Mouse (Mus musculus) CH12.LX (cell line): Measurements from ENCODE around the gene 6030468B19Rik. TPM values are rescaled to one million over a fixed set of nuclear protein-coding genes. Genes with fewer than 3 reads are reported as not detected.

Source experiments
- DNase-seq: peaks from one replicate; pipeline ENCODE4 v3.0.0-alpha.2; 2013; ENCODE audit errors: extremely low read depth
- H3K27ac ChIP-seq: 2 replicates; pipeline ENCODE4 v1.5.1; 2012; ENCODE audit warnings: low read depth, mild to moderate bottlenecking, control low read depth, moderate library complexity; ENCODE audit not compliant: insufficient read depth
- H3K27me3 ChIP-seq: replicated peaks from 2 replicates; pipeline ENCODE3; 2012; ENCODE audit warnings: inconsistent platforms
- H3K36me3 ChIP-seq, 2 experiments: replicated peaks in 1 of 2; 2 replicates each; pipeline versions ENCODE3 to v1.6.1; 2012; ENCODE audit warnings: inconsistent platforms in 1 of 2, low read length in 1 of 2, mild to moderate bottlenecking in 1 of 2, mixed read lengths in 1 of 2, moderate library complexity in 1 of 2; ENCODE audit not compliant: control insufficient read depth in 1 of 2, insufficient read depth in 1 of 2
- H3K4me1 ChIP-seq, 2 experiments: 2 replicates each; pipeline ENCODE4 v1.6.1; 2012; ENCODE audit warnings: inconsistent platforms in 1 of 2, moderate library complexity in 1 of 2; ENCODE audit not compliant: insufficient read depth in 2 of 2, control insufficient read depth in 1 of 2
- H3K4me2 ChIP-seq: 2 replicates; pipeline ENCODE4 v1.6.1; 2012; ENCODE audit warnings: low read depth, mild to moderate bottlenecking, control low read depth; ENCODE audit not compliant: poor library complexity, insufficient read depth, severe bottlenecking
- H3K4me3 ChIP-seq, 3 experiments: fragments of 150-350 bp in 1 of 3; sonication (generic) in 1 of 3; replicated peaks in 1 of 3; 2 replicates each; pipeline versions ENCODE3 to v1.5.1; 2011 to 2012; ENCODE audit warnings: low read depth in 2 of 3, low read length in 2 of 3, mild to moderate bottlenecking in 2 of 3, moderate library complexity in 2 of 3, control low read depth in 1 of 3, improper control_type of control experiment in 1 of 3, inconsistent platforms in 1 of 3, mixed read lengths in 1 of 3; ENCODE audit not compliant: poor library complexity in 1 of 3
- H3K79me2 ChIP-seq: replicated peaks from 2 replicates; pipeline ENCODE4 v1.6.1; 2012; ENCODE audit warnings: mild to moderate bottlenecking, moderate library complexity; ENCODE audit not compliant: control insufficient read depth, poor library complexity, insufficient read depth, severe bottlenecking; ENCODE audit errors: extremely low read depth
- H3K9ac ChIP-seq: 2 replicates; pipeline ENCODE4 v1.6.1; 2012; ENCODE audit warnings: low read depth, mild to moderate bottlenecking, control low read depth, moderate library complexity; ENCODE audit not compliant: insufficient read depth
- H3K9me3 ChIP-seq: replicated peaks from 2 replicates; pipeline ENCODE3; 2012; ENCODE audit warnings: low read length, inconsistent platforms, mixed read lengths
- BHLHE40 ChIP-seq: IDR thresholded peaks from 2 replicates; pipeline ENCODE4 v1.6.1; 2011; ENCODE audit warnings: mild to moderate bottlenecking, low read depth, low read length, improper control_type of control experiment
- CHD1 ChIP-seq: IDR thresholded peaks from 2 replicates; pipeline ENCODE4 v1.6.1; 2012; ENCODE audit warnings: low read depth, low read length, improper control_type of control experiment, inconsistent platforms
- CTCF ChIP-seq, 2 experiments: IDR thresholded peaks in 1 of 2; conservative IDR thresholded peaks in 1 of 2; 2 replicates each; pipeline ENCODE4 v1.5.1; 2011 to 2012; ENCODE audit warnings: low read depth in 2 of 2, low read length in 2 of 2, improper control_type of control experiment in 1 of 2, inconsistent platforms in 1 of 2, mild to moderate bottlenecking in 1 of 2, moderate library complexity in 1 of 2
- ETS1 ChIP-seq: conservative IDR thresholded peaks from 2 replicates; pipeline ENCODE4 v1.6.1; 2012; ENCODE audit warnings: low read depth, mild to moderate bottlenecking, inconsistent platforms, low read length, improper control_type of control experiment, moderate library complexity
- IRF4 ChIP-seq: IDR thresholded peaks from 2 replicates; pipeline ENCODE4 v1.6.1; 2014; ENCODE audit warnings: low read depth, mild to moderate bottlenecking, inconsistent platforms, low read length, improper control_type of control experiment
- JUN ChIP-seq: IDR thresholded peaks from 2 replicates; pipeline ENCODE4 v1.6.1; 2011; ENCODE audit warnings: low read depth, mild to moderate bottlenecking, low read length, improper control_type of control experiment, moderate library complexity; ENCODE audit not compliant: insufficient read depth
- KAT2A ChIP-seq: IDR thresholded peaks from 2 replicates; pipeline ENCODE4 v1.6.1; 2012; ENCODE audit warnings: low read length, improper control_type of control experiment, inconsistent platforms; ENCODE audit not compliant: insufficient replicate concordance
- MEF2A ChIP-seq: IDR thresholded peaks from 2 replicates; pipeline ENCODE4 v1.6.1; 2014; ENCODE audit warnings: low read depth, mild to moderate bottlenecking, inconsistent platforms, low read length, improper control_type of control experiment, borderline replicate concordance
- MYC ChIP-seq: IDR thresholded peaks from 2 replicates; pipeline ENCODE4 v1.6.1; 2011; ENCODE audit warnings: low read depth, mild to moderate bottlenecking, improper control_type of control experiment, low read length
- POLR2A ChIP-seq: IDR thresholded peaks from 2 replicates; pipeline ENCODE4 v1.6.1; 2011; ENCODE audit warnings: low read depth, mild to moderate bottlenecking, improper control_type of control experiment, low read length
- RAD21 ChIP-seq: IDR thresholded peaks from 2 replicates; pipeline ENCODE4 v1.6.1; 2011; ENCODE audit warnings: low read depth, mild to moderate bottlenecking, low read length, improper control_type of control experiment, moderate library complexity
- SMC3 ChIP-seq: IDR thresholded peaks from 2 replicates; pipeline ENCODE4 v1.6.1; 2011; ENCODE audit warnings: low read depth, low read length, improper control_type of control experiment
- TCF12 ChIP-seq: IDR thresholded peaks from 2 replicates; pipeline ENCODE4 v1.6.1; 2014; ENCODE audit warnings: low read depth, mild to moderate bottlenecking, inconsistent platforms, low read length, improper control_type of control experiment
- UBTF ChIP-seq: IDR thresholded peaks from 2 replicates; pipeline ENCODE4 v1.6.1; 2012; ENCODE audit warnings: low read depth, mild to moderate bottlenecking, inconsistent platforms, low read length, improper control_type of control experiment, moderate library complexity
- USF1 ChIP-seq: IDR thresholded peaks from 2 replicates; pipeline ENCODE4 v1.6.1; 2014; ENCODE audit warnings: low read depth, mild to moderate bottlenecking, inconsistent platforms, low read length, improper control_type of control experiment
- ZMIZ1 ChIP-seq: IDR thresholded peaks from 2 replicates; pipeline ENCODE4 v1.6.1; 2012; ENCODE audit warnings: low read depth, mild to moderate bottlenecking, inconsistent platforms, low read length, improper control_type of control experiment
- dilution Hi-C: fragments of 300-500 bp; cut with MboI; formaldehyde crosslinking; loops from 2 replicates; pipeline ENCODE4 v1.14.3; 2020; ENCODE audit warnings: low sequenced_read_pairs; ENCODE audit not compliant: extremely low pct_unique_long_range_greater_than_20kb, extremely low pct_ligation_motif_present
- in situ Hi-C: fragments of 300-500 bp; cut with MboI; formaldehyde crosslinking; loops from 3 replicates; pipeline ENCODE4 v1.14.3; 2019; ENCODE audit warnings: low sequenced_read_pairs, low pct_ligation_motif_present, low pct_unique_long_range_greater_than_20kb, mixed read lengths
- polyA plus RNA-seq: library from polyadenylated mRNA; unstranded; fragments of >175 nt; gene quantifications from 2 replicates; pipeline ENCODE4 v1.2.1, GENCODE M21; 2012; ENCODE audit warnings: low read depth; ENCODE audit not compliant: insufficient read length
- total RNA-seq, 2 experiments: library from RNA; depleted of rRNA; stranded (reverse); fragments of 300-350 nt in 1 of 2; fragments of >200 nt in 1 of 2; gene quantifications; 2 replicates each; pipeline ENCODE4 v1.2.3; 2012 to 2014

The 6030468B19Rik gene
- total and polyA plus RNA-seq, 3 experiments: 0.93 to 1.7 (median 1.5) TPM

DNA sequence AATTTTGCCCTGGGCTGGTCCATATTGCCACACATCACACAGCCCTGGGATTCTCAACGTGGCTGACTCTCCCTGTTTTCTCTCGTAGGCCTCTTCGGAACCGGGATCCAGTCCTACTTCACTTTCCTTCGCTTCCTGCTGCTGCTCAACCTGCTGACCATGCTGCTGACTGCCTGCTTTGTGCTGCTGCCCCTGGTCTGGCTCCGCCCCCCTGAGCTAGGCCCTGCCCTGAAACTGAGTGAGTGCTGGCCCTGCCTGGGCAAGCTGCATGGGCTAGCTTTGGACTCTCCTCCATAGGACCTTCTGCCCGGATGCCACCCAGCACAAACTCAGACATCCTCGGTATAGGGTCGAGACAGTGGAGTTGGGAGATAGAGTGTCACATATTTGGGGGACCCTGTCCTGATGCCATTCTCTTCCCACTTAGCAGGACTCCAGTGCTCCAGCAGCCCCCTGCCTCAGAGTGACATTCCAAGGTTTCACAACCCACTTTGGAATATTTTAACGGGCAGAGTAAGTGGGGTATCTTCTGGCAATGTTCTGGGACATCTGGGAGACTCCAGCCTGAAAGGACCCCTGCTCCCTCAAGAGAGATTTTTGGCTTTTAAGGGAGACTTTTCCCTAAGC, 13.7 kb upstream of the 6030468B19Rik start:
- Histone ChIP-seq H3K4me1 (peaks cover 8 to 43% of the 10 kb centered on the region in 2 experiments; a peak in 3 of 4 replicates), H3K36me3 (peaks cover 0 to 34% of the 10 kb centered on the region in 2 experiments), H3K9ac (no peak overlapping the region), H3K4me2 (no peak overlapping the region), H3K4me3 (no peak overlapping the region), H3K27ac (no peak overlapping the region), H3K27me3 (no peaks in the 10 kb centered on the region), H3K9me3 (no peaks in the 10 kb centered on the region), H3K79me2 (no peaks in the 10 kb centered on the region)
- dilution Hi-C loops: no loop called here
- TF ChIP-seq UBTF (no peak), KAT2A (no peak), USF1 (no peak), IRF4 (no peak), JUN (no peak), MEF2A (no peak), ETS1 (no peak), ZMIZ1 (no peak)
- in situ Hi-C loops: no loop called here
- no peak for DNase-seq

DNA sequence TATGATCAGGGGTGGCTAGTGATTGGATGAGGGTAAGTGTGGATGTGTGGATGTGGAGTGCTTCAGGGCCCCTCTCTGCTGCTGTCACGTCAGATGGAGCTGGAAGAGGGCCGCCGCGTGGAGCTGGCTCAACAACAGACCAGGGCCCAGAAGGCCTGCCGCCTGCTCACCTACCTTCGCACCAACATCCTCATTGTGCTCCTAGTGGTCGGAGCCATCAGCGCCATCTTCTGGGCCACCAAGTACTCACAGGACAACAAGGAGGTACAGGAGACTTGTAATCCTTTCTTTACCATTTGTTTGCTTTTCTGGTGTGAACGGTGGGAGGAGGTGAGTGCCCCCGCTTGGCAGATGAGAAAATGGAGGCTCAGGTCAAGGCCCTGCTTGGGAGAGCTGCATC, 11.2 kb upstream of the 6030468B19Rik start:
- dilution Hi-C loops (no loop called here), in situ Hi-C loops (no loop called here)
- Histone ChIP-seq H3K36me3 (peaks cover 0 to 39% of the 10 kb centered on the region in 2 experiments), H3K27me3 (no peaks in the 10 kb centered on the region), H3K9ac (no peak overlapping the region), H3K4me2 (no peak overlapping the region), H3K4me3 (no peak overlapping the region), H3K9me3 (no peaks in the 10 kb centered on the region), H3K4me1 (peaks cover 12 to 48% of the 10 kb centered on the region in 2 experiments), H3K27ac (no peak overlapping the region), H3K79me2 (no peaks in the 10 kb centered on the region)
- TF ChIP-seq CTCF (conservative IDR thresholded peaks at IDR 0.05 in 1 of 2, IDR thresholded peaks at IDR 0.05 in 1 of 2; ENCODE audit: low read depth in 2 of 2, low read length in 2 of 2) (peak; percentile 29 to 91; a peak in 3 of 4 replicates), POLR2A (peak; percentile 41; the same call in 1 of the 2 replicates), SMC3 (peak; percentile 91), BHLHE40 (no peak), MYC (peak; percentile 56; the same call in 1 of the 2 replicates), CHD1 (no peak), RAD21 (peak; percentile 75), TCF12 (peak; percentile 16; the same call in 1 of the 2 replicates)
- peak; percentile 89 for DNase-seq
